Mouse (Mus musculus): ENCODE data around the gene Pfn3. TPM values are rescaled to one million over a fixed set of nuclear protein-coding genes. Genes with fewer than 3 reads are reported as not detected.

The Pfn3 gene
- polyA plus RNA-seq, 1 experiment: not detected

DNA sequence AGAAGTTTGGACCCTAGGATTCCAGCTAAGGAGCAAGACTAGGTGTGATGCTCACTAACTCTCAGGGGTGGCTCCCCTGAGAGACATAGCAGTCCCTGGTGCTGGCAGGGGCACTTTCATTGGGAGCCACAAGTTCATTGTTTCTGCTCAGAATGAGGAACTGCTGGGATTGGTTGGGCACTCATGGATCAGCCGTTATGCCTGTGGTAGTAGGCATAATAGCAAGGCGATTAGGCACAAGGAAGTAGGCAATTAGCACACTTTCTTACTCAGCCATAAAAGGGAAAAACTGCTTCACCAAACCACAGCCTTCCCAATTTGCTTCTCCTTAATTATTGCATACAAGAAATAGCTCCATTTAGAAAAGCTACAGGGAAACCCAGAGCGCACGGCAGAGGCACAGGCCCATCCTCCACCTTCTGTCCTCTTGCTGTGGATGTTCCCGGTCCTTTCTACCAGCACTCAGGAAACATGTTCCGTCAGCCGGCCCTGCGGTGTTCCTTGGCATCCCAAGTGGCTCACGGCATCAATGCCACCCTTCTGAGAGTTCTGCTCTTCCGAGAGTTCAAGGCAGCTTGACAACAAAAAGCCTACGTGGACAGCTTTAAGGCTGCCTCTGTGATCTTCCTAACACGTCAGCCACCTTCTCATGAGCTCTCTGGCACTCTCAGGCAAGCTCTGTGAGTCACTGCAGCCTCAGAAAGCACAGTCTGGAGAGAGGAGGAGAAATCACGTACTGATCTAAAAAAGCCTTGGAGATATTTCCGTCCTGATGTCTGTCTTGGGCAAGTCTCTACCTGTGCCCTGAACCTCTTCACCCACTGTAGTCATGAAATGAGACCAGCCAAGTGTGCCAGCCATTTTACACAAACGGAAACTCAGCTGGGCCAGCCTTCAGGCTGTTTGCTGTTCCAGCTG is 10.8 kb downstream of the Pfn3 start:
- no peaks in the 10 kb centered on the region for H3K36me3 ChIP-seq (ENCODE audit: control insufficient read depth, insufficient read depth)
- H3ac ChIP-seq (ENCODE audit: control insufficient read depth, insufficient read length, low read depth): no peak overlapping the region
- no peaks in the 10 kb centered on the region for H3K79me2 ChIP-seq (ENCODE audit: control insufficient read depth, insufficient read depth)
- H3K79me3 ChIP-seq (ENCODE audit: low read depth): no peaks in the 10 kb centered on the region
- peaks cover 49% of the 10 kb centered on the region for H3K27me3 ChIP-seq (ENCODE audit: control insufficient read depth, insufficient read depth, insufficient read length)
- no peak overlapping the region for H3K4me3 ChIP-seq (ENCODE audit: insufficient read depth, poor library complexity, severe bottlenecking)
- TF ChIP-seq FOSL1 (IDR thresholded peaks at IDR 0.05; ENCODE audit: insufficient read depth, low read length, poor library complexity, severe bottlenecking) (no peak), MYOD1 (IDR thresholded peaks at IDR 0.05; ENCODE audit: control insufficient read depth, insufficient read length, low read depth) (no peak), MYOG (IDR thresholded peaks at IDR 0.05; ENCODE audit: control insufficient read depth, extremely low read depth, insufficient read length) (no peak), CEBPB (IDR thresholded peaks at IDR 0.05; ENCODE audit: low read depth) (no peak), USF1 (IDR thresholded peaks at IDR 0.05; ENCODE audit: low read depth) (no peak), CTCF (IDR thresholded peaks at IDR 0.05; ENCODE audit: control insufficient read depth, insufficient read depth, insufficient read length) (no peak), MAX (IDR thresholded peaks at IDR 0.05) (no peak)

DNA sequence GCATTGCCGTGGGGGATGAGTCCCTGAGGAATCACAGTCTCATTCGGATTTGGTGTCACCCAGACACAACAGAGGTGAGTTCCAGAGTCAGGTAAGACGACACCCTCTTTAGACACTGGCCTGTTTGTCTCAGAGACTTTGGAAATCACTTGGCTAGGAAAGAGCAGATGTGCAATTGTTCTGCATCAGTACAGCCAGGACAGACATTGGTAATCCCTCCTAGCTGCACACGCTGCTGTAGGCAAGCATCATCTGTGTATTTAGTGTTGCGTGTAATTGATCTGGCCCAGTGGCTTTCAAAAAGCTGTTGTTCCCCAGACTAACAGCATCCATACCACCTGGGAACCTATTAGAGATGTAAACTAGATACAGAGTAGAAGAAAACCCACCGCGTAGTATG is 11.8 kb downstream of the Pfn3 start:
- Histone ChIP-seq H3K27me3 (ENCODE audit: control insufficient read depth, insufficient read depth, insufficient read length) (peaks cover 49% of the 10 kb centered on the region), H3ac (ENCODE audit: control insufficient read depth, insufficient read length, low read depth) (no peak overlapping the region), H3K79me2 (ENCODE audit: control insufficient read depth, insufficient read depth) (no peaks in the 10 kb centered on the region), H3K79me3 (ENCODE audit: low read depth) (no peaks in the 10 kb centered on the region), H3K4me3 (ENCODE audit: insufficient read depth, poor library complexity, severe bottlenecking) (no peak overlapping the region), H3K36me3 (ENCODE audit: control insufficient read depth, insufficient read depth) (no peaks in the 10 kb centered on the region)
- TF ChIP-seq USF1 (IDR thresholded peaks at IDR 0.05; ENCODE audit: low read depth) (no peak), MAX (IDR thresholded peaks at IDR 0.05) (no peak), CEBPB (IDR thresholded peaks at IDR 0.05; ENCODE audit: low read depth) (no peak)

DNA sequence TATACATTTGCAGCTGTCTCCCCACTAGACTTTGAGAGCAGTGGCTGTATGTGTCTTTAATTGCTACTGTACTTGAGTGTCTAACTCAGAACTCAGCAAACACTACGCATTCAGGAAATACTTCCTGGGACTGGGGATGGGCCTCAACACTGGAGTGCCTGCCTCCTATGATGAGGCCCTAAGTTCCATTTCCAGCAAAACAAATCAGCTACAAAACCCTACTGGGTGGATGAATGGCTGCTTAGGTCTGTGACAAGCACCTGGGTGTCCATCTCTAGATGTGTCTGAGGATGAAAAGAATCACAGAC is 15.0 kb downstream of the Pfn3 start:
- Histone ChIP-seq H3ac (ENCODE audit: control insufficient read depth, insufficient read length, low read depth) (no peak overlapping the region), H3K36me3 (ENCODE audit: control insufficient read depth, insufficient read depth) (no peaks in the 10 kb centered on the region), H3K4me3 (ENCODE audit: insufficient read depth, poor library complexity, severe bottlenecking) (no peak overlapping the region), H3K27me3 (ENCODE audit: control insufficient read depth, insufficient read depth, insufficient read length) (peaks cover 54% of the 10 kb centered on the region), H3K79me2 (ENCODE audit: control insufficient read depth, insufficient read depth) (no peaks in the 10 kb centered on the region), H3K79me3 (ENCODE audit: low read depth) (no peaks in the 10 kb centered on the region)
- TF ChIP-seq CEBPB (IDR thresholded peaks at IDR 0.05; ENCODE audit: low read depth): no peak
- TF ChIP-seq MYOG (IDR thresholded peaks at IDR 0.05; ENCODE audit: control insufficient read depth, extremely low read depth, insufficient read length): no peak
- no peak for TF ChIP-seq USF1 (IDR thresholded peaks at IDR 0.05; ENCODE audit: low read depth)
- no peak for TF ChIP-seq MAX (IDR thresholded peaks at IDR 0.05)
- no peak for TF ChIP-seq FOSL1 (IDR thresholded peaks at IDR 0.05; ENCODE audit: insufficient read depth, low read length, poor library complexity, severe bottlenecking)
- no peak for TF ChIP-seq MYOD1 (IDR thresholded peaks at IDR 0.05; ENCODE audit: control insufficient read depth, insufficient read length, low read depth)
- no peak for TF ChIP-seq CTCF (IDR thresholded peaks at IDR 0.05; ENCODE audit: control insufficient read depth, insufficient read depth, insufficient read length)

DNA sequence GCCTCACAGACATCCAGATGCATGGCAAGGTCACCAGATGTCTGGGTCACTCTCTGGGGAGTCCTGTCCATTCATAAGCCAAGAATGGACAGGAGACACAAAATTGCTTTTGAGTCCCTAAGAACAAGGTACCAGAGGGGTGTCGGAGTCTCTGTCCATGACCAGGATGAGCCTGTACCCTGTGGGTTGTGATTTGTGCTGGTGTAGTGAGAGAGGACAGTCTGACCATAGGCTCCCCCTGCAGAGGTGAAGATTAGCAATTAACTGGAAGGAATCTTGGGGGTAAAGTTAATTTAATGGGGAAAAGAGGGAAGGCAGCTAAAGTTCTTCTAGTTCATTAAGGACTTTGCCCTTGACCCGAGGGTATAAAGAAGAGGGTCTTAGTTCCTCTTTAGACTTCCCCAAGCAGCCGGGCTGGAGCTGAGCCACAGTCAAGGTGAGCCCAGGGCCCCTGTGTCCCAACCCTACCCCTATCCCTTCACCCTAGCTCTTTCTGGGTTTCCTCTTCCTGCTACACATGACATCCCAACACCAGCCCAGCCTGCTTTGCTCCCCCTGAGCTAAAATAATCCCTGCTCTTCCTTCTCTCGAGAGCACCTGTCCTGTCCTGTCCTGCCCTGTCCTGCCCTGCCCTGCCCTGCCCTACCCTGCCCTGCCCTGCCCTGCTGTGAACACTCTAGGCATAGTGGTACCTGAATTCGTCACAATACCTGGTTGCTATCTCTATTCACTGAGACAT is 15.6 kb downstream of the Pfn3 start:
- Histone ChIP-seq H3K36me3 (ENCODE audit: control insufficient read depth, insufficient read depth) (no peaks in the 10 kb centered on the region), H3K4me3 (ENCODE audit: insufficient read depth, poor library complexity, severe bottlenecking) (no peak overlapping the region), H3K27me3 (ENCODE audit: control insufficient read depth, insufficient read depth, insufficient read length) (peaks cover 54% of the 10 kb centered on the region), H3K79me3 (ENCODE audit: low read depth) (no peaks in the 10 kb centered on the region), H3K79me2 (ENCODE audit: control insufficient read depth, insufficient read depth) (no peaks in the 10 kb centered on the region), H3ac (ENCODE audit: control insufficient read depth, insufficient read length, low read depth) (no peak overlapping the region)
- TF ChIP-seq MYOG (IDR thresholded peaks at IDR 0.05; ENCODE audit: control insufficient read depth, extremely low read depth, insufficient read length) (no peak), FOSL1 (IDR thresholded peaks at IDR 0.05; ENCODE audit: insufficient read depth, low read length, poor library complexity, severe bottlenecking) (no peak), USF1 (IDR thresholded peaks at IDR 0.05; ENCODE audit: low read depth) (no peak), CTCF (IDR thresholded peaks at IDR 0.05; ENCODE audit: control insufficient read depth, insufficient read depth, insufficient read length) (no peak), MAX (IDR thresholded peaks at IDR 0.05) (no peak), MYOD1 (IDR thresholded peaks at IDR 0.05; ENCODE audit: control insufficient read depth, insufficient read length, low read depth) (no peak), CEBPB (IDR thresholded peaks at IDR 0.05; ENCODE audit: low read depth) (no peak)

DNA sequence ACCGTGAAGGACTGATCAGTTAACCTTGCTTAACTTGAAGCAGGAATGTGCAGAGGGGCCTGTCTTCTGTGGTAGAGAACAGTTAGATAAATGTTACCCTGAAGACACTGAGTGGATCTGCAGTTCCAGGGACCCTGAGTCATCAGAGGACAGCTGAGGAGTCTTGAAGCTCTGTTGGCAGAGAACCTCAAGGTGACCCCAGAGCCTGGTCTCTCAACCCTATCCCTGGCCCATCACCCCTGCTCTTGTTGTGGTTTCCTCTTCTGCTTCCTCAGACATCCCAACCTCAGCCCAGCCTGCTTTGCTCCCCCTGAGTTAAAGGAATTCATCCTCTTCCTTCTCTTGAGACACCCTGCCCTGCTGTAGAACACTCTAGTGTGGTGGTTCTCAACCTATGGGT is 16.9 kb downstream of the Pfn3 start, which contains the start of gene Slc34a1:
Slc34a1 (plus strand) TSS at position 100 of the 400 bp plus-strand sequence.
- TF ChIP-seq MYOD1 (IDR thresholded peaks at IDR 0.05; ENCODE audit: control insufficient read depth, insufficient read length, low read depth): no peak
- no peak for TF ChIP-seq CTCF (IDR thresholded peaks at IDR 0.05; ENCODE audit: control insufficient read depth, insufficient read depth, insufficient read length)
- no peak for TF ChIP-seq MAX (IDR thresholded peaks at IDR 0.05)
- Histone ChIP-seq H3K27me3 (ENCODE audit: control insufficient read depth, insufficient read depth, insufficient read length) (peaks cover 43% of the 10 kb centered on the region), H3ac (ENCODE audit: control insufficient read depth, insufficient read length, low read depth) (no peak within 1 kb of the TSS), H3K79me2 (ENCODE audit: control insufficient read depth, insufficient read depth) (no peaks in the 10 kb centered on the region), H3K4me3 (ENCODE audit: insufficient read depth, poor library complexity, severe bottlenecking) (no peak within 1 kb of the TSS), H3K36me3 (ENCODE audit: control insufficient read depth, insufficient read depth) (no peaks in the 10 kb centered on the region), H3K79me3 (ENCODE audit: low read depth) (no peaks in the 10 kb centered on the region)

All from C2C12 (cell line).